Mouse (Mus musculus) ES-Bruce4 (cell line): ENCODE results near the gene Glis1.

Source experiments
- CTCF ChIP-seq: IDR thresholded peaks from one replicate; pipeline ENCODE4 v1.8.1; 2011; ENCODE audit warnings: low read depth, low read length
- POLR2A ChIP-seq: IDR thresholded peaks from one replicate; pipeline ENCODE4 v1.8.1; 2011; ENCODE audit warnings: low read length; ENCODE audit not compliant: insufficient read depth

DNA sequence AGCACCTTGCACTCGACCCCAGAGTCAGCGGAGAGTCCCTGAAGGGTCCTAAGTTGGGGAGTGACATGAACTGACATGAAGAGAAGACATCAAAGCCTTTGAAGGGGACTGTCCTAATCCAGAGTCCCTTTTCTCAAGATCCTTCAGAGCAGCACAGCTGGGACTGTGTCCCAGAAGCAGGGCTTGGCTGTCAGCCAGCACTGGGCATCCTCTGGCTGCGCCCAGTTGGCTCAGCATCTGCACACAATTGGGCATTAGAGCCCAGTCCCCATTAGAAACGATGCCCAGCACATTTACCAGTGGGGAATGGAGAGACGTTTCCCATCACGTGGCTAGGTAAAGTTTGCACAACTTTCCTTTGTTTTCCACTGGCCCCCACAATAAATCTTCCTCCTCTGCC is 142.4 kb downstream of the Glis1 start:
- TF ChIP-seq CTCF, result no peak
- TF ChIP-seq POLR2A, result no peak
